Mouse (Mus musculus) embryonic fibroblast, embryonic 13.5 days (primary cell): ENCODE measurements at regions not wholly inside any gene's neighbourhood (a gene's known extent, or its start where the extent isn't known, plus 50 kb on each side); places are given as distances from the start of the nearest gene placed in this dataset.

ENCODE experiments used
- CTCF ChIP-seq: IDR thresholded peaks from 2 replicates; pipeline ENCODE4 v1.5.1; 2011; ENCODE audit warnings: mild to moderate bottlenecking, control low read depth, low read length, moderate library complexity, borderline replicate concordance; ENCODE audit not compliant: insufficient read depth
- POLR2A ChIP-seq: IDR thresholded peaks from 2 replicates; pipeline ENCODE4 v1.6.1; 2011; ENCODE audit warnings: low read depth, mild to moderate bottlenecking, control low read depth, low read length, moderate library complexity

DNA sequence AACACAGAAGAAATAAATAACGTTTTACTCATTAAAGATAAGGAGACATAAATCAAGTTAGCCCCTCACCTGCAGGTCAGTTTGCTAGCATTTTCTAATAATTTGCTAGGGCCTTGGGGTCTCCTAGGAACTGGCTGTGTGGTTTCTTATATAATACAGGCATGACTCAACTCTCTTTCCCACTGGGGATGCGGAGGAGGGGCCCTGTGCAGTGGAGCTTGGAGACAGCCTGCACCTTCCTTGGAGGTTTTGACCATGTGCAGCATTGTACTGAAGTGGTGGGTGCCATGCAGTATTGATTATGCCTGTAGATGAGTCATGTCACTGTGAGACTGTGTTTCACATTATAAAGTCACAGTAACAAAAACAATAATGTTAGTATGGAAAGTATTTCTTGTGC lies 61.6 kb upstream of the Sesn3 start:
- TF ChIP-seq CTCF (no peak), POLR2A (no peak)
